Mouse (Mus musculus) naive thymus-derived CD4-positive, alpha-beta T cell, adult 2 months (primary cell): ENCODE data around the gene Uck2.

Experiments
- DNase-seq: peaks from one replicate; pipeline ENCODE4 v3.0.0-alpha.2; 2011; ENCODE audit warnings: low read depth

The Uck2 gene

DNA sequence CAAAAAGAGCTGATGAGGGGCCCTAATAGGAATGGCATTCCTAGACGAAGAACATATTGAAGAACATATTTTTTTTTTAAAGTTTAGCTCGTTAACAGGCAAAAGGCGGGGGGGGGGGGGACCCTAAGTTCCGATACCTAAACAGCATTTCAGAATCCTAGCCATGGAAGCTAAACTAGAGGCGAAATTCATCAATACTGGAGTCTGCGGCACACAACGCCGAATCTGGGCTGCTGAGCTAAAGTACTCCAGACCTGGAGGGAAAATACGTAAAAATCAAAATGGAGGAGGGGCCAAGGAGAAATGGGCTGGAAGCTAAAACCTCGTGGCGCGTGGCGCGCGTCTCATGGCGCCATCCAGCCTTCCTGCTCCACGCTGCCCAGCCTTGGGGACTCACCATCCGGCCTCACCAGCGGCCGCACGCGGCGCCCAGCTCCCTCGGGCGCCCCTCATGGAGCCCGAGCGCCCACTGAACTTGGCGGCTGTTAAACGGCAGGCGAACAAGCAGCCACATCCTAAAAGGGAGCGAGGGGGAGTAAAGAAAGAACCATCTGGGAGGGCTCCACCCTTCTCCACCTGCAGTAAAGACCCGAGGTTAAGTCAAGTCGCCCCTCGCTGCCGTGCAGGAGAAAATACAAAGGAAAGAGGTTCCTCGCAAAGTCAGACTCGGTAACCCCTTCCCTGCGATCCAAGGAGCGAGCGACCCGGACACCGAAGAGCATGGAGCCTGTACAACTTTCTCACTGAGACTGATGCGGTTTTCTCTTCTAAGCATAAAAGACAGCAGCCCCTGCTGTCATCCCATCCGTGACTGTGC is 1.5 kb downstream of the Uck2 start:
- peak; percentile 64 for DNase-seq

DNA sequence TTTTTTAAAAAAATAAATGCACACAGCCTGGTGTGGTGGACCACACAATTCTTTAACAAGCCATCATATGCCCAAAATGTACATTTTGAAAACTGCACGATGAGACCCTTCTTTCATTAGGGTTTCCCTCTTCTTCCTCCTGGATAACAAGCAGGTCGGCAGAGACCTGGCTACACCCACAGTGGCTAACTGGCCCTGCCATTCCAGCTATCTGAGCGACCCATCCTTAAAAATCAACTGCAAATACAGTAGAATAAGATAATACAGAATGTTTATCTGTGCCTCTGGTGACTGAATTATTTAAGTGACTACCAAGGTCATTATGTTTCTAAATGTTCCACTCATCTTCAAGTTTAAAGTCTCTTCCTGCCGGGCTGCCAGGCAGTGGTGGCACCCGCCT is 2.4 kb downstream of the Uck2 start:
- no peak for DNase-seq

DNA sequence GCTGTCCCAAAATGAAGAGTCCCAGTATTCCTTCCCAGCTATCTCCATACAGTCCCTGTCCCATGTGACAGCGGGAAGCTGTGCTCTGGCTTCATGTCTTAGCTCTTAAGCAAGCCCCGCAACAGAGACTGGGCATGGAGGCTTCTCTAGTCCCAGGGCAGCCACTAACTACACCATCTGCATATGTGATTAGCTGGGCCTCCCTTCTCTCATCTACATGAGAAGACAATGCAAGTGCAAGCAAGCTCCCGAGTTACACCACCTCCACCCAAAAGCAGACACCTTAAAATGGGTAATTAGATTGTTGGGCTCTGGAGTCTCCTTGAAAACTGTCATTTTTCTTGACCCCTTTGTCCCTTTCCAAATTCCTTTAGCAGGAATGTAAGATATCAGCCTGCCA is 3.0 kb downstream of the Uck2 start:
- DNase-seq = no peak

DNA sequence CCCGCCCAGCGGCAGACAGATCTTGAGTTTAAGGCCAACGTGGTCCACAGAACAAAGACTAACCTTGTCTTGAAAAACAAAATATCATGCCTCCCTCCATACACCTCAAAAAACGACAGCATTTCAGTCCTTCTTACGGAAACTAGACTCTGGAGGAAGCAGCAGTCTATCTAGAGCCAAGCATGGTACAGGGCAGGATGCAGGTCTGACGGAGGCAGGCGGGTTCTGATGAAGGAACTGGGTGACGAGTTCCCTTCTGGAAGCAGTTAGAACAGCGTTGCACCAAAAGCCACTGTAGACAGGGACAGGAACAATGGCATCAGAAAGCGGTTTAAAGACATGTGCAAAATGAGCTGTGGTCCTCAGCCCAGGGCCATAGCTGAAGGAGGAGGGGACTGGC is 5.1 kb downstream of the Uck2 start:
- DNase-seq = peak; percentile 70

DNA sequence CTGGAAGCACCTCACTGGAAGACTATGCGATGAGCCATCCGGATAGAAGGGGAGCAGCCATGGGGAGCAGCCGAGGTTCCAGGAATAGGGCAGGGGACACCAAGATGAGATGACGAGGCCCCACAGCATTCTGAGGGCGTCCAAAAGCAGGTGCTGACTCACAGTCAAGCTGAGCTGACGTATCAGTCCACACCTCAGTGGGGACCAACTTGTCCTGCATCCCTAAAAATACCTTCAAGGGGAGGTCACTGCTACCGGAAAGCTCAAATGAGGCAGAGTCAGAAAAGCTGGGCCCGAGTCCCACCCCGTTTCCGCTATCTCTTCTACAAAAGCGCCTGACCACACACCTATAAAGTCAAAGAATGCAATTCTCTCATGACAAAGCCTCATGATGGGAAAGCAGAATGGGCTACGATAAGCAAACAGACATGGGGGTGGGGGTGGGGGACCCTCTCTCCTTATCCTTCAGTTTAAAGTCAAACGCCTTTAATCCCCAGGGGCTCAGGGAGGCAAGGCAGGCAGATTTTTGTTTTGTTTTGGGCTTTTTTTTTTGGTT is 5.9 kb downstream of the Uck2 start:
- DNase-seq = no peak

DNA sequence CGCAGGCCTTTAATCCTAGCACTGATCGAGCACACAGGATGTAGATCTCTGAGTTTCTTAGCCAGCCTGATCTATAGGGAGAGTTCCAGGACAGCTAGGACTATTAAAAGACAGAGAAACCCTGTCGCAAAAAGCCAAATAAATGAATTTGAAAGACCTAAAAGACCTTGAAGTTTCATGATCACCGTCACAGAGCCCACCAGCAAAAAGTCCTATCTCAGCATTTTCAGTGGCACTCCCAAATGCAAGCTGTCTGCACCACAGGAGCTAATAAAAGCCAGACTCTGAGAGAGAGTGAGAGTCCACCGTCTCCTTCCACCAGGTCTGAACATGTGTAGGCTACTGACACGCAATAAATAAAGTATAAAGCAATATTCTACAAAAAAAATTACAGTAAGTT is 6.7 kb downstream of the Uck2 start:
- DNase-seq = no peak

DNA sequence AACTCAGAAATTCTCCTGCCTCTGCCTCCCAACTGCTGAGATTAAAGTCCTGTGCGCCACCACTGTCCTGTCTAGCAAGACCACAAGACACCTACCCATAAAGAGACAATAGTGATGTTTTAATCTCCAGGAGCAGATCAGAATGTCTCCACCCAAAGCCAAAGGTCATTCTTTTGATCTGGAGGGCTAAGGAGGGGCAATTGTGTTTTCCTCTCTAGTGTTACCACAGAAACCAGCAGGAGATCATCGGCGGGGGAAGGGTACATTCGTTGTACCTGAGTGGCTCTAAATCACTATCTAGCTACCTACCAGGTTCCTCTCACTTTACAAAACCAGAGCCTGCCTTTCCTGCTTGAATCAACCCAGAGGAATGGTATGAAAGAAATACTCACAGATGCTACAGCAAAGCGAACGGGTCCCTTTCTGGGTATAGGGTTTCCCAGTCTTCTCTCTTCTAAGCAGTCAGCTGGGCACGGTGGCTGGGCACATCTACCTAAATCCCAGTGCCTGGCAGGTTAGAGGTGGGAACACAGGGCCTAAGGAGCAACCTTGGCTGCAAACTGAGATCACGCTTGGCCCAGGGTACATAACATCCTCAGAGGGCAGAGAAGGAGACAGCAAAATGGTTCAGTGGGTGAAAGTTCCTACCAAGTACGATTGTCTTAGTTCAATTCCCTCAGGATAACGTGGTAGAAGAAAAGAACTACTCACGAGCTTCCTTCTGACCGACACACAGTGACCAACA is 10.3 kb downstream of the Uck2 start:
- DNase-seq = no peak

DNA sequence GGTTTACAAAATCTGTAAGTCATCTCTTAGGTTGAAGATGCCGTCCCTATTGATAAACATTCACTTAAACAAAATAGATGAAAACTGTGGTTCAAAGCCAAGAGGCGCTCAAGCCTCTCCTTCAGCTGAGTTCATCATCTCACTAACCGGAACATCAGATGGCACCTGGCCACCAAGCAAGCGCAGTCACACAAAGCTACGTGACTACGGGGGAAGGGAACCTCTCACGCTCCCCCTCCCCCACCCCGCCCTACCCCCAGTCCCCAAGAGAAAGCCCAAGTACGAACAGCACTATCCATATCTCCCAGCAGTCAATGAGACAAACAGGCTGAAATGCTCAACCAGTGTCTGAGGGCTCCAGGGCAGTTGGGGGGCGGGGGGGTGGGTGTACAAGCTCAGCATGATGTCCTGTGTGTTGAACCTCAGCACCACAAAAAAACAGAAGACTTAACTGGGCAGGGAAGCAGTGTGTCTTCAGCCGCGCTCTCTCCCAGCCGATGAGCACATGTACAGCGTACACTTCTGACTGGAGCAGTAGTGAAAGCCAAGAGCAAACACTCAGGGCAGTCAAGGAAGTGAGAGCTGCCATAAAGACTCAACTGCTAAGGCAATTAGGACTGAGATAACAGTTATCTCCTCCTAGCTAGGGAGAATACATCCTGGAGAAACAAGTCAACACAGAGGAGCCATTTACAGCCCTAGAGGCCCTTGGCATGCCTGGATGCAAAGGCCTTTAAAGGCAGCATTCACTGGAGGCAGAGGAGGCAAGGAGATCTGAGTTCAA is 11.5 kb downstream of the Uck2 start:
- peak; percentile 46 for DNase-seq

DNA sequence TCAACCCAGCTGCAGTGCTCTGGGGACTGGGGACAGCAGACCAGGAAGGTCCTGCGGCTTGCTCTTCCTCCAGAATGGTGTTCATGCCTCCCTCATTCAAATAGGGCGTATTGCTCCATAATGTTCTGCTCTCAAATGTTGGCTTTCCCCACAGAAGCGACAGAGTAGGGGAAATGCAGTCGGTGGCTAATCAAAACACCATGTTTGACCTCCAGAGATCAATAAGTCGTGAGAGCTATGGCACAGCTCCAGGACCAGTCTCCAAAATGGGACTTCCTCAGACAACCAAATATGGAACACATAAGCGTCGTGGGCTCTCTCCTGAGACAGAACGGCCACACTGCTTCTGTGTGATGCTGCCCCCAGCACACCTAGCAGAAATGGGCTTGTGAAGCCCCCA is 13.3 kb downstream of the Uck2 start:
- no peak for DNase-seq

DNA sequence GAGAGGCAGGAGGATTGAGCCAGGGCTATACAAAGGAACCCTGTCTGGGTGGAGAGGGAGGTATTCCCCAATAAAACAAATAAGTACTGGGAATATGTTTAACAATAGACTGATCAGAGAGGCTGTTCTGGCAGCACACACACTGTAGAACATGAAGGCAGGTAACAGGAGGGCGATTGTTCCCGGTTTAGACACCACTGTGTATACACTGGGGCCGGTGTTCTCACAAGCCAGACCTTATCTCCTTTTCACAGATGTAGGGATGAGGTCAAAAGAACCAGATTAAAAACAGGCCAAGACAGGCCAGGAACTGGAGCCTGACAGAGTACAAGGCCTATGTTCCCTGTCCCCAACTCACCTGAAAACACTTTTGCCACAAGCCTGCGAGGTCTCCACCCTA is 13.8 kb downstream of the Uck2 start:
- no peak for DNase-seq

DNA sequence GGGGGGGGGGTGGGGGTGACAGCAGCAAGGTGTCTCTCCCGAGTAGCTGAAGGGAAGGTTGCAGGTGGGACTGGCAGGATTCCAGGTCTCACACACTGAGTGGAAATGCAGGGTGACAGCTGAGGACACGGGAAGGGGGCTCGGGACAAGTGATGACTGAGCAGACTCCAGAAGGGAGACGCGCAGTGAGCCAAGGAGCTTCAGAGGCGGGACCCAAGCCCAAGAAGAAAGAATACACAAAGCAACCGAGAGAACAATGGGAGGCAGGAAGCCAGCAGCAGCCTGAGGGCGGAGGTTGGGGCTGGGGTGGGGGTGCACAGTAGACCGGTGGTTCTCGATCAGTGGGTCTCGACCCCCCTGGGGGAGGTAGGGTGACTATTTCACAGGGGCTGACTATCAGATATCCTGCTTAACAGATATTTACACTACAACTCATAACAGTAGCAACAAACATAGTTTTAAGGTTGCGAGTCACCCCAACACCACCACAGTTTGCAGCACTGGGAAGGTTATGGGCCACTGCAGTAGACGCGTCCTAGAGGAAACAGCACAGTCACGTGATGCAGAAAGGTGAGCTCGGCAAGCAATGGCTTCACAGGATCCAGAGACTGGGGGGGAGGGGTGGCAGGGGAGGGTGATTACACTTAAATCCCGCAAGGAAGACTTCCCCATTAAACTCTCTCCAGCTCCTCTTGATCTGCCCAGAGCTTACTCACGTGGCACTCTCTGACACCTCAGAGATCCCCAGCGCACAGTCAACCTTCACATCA is 14.6 kb downstream of the Uck2 start:
- peak; percentile 57 for DNase-seq

DNA sequence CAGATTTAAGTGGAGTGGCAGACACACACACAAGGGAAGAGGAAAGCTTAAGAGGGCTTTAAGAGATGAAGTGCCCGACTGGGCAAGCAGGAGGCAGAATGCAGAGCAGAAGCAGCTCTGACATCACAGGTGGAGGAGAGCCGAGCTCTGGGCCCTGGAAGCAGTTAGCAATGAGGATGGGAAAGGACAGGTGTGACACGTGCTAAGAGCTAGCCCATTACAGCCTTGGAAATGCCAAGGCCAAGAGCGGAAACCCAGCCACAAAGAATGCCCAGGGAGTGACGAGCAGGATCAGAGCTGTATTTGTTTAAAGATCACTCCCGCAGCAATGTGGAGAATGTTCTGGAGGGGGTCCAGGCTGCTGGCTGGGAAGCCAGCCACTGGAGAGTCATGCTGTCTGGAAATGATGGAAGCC is 15.3 kb downstream of the Uck2 start:
- DNase-seq = no peak

DNA sequence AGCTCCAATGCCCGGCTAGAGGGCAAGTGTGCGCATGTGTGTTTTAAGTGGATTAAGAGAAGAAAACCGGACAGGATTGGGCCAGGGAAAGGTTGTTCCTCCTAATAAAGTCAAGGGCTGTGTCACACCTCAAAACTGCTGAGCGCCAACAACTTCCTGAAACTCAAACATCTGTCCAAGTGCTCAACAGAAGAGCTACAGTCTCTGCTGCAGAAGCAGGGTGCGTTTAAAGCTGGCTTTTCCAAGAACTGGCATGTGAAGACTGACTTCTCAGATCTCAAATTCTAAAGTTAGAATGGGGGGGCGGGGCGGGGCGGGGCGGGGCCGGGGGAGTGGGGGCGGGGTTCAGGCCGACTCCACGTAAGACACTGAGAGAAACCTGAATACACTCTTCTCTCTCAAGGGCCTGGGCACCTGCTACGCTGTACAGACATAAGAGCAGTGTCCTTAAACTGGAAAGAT is 15.7 kb downstream of the Uck2 start:
- DNase-seq = peak; percentile 66

DNA sequence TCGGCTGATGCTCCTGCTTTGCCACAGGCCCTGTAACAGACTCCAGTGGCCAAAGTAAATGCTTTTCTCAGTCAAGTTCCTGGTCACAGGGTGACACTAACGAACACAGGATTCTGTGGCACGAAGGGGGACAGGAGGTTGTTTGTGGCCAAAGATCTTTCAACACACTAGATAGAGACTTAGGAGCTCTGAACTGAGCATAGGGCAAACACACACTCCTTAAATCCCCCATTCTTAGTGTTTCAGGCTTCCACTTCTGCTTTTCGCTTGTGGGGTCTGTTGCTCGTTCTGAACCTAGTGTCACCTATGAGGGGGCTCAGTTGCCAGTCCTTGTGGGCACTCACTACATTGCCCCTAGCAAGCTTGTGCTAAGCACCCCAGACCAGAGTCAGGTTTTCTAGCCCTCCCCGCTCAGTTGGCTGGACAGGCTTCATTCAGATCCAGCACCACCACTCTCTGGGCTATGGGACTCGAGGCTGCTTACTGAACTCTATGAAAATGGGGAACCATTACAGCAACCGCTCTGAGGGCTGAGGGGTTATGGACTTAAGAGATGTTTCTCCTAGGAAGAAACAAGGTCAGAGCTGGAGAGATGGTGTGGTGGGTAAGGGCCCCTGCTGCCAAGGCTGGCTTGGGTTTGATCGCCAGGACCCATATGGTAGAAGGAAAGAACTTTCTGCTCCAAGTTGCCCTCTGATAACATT is 16.6 kb downstream of the Uck2 start:
- DNase-seq = no peak

DNA sequence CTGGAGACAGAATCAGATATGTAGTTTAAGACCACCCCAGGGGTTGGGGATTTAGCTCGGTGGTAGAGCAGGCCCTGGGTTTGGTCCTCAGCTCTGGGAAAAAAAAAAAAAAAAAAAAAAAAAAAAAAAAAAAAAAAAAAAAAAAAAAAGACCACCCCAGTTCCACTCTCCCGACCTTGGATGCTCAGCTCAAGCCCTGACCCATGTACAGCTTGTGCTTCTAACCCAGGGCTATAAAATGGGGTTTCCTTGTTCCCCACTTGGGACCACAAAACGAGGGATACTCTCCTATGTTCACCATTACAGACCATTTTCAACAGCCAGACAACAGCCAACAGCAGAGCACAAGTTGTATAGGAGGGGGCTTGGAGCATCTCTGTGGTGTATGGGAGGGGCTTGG is 18.4 kb downstream of the Uck2 start:
- no peak for DNase-seq

DNA sequence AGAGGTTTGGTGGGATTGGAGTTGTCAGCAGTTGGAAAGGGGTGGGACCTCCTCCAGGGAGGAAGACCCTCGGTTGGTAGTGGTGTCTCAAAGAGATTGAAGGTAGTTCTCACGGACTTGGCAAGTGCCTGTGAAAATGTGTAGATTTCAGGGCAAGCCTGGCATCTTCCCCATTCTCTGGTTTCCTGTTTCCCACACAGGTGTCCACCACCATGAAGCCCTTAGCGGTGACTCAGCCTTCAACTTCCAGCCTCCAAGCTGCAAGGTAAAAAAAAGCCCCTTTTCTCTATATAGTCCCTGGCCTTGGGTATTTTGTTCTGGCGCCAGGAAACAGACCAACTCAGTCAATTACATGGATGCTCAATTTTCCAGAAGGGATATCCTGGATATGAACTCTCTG is 19.8 kb downstream of the Uck2 start:
- no peak for DNase-seq

DNA sequence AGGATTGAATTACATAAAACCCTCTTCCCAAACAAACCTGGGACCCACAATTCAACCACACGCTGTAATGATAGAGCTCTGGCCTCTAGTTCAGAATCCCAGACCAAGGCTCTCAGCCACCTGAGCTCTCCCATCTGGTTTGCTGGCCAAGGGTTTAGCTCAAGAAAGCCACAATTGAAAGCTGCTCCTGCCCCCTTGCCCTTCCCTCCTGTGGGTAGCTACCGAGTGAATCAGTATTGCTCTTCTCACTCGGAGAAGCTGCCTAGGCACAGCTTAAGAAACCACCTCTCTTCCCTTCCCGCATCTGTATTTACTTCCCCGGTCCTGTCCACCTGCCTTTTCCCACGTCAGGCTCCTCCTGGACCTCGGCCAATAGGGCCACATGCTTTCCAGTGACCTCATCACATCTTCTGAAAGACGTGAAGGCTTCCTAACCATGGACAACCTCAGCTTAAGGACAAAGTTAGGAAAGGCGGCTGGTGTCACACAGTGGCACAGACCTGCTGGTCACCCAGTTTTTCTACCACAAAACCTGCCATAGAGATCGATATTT is 22.6 kb downstream of the Uck2 start:
- DNase-seq = no peak

DNA sequence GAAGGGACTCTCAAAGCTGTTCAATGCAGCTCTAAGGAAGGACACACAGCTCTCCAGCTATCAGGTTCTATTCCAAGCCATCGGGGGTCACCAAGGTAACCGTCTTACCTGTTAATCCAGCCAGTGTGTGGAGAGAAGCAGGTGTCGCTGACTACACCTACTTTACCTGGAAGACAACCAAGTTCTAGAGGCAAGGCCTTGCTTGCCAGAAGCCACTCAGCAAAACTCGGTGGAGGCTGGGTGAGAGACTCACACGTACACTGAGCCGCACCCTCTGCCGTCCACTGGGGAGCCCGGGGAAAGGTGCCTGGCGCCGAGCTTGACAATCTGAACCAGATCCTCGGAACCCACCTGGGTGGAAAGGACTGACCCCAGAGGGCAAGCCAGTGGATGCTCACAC is 23.4 kb downstream of the Uck2 start:
- DNase-seq = no peak

DNA sequence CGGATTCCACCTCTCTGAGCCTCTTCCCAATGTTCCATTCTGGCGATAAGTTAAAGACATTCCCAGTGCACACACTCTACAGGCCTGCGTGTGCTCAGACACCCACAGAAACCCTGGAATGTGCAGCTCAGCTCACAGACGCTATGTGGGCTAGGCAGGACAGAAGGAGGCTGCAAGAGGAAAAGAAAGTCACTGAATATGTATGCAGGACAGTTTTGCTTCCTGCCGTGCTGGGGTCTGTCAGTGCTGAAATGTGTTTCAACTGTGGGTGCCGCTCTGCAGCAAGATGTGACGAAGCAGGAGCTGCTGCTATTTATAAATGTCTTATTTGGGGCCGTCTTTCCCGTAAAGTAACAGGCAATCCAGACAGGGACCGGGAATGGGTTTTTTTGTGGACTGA is 25.4 kb downstream of the Uck2 start:
- no peak for DNase-seq

DNA sequence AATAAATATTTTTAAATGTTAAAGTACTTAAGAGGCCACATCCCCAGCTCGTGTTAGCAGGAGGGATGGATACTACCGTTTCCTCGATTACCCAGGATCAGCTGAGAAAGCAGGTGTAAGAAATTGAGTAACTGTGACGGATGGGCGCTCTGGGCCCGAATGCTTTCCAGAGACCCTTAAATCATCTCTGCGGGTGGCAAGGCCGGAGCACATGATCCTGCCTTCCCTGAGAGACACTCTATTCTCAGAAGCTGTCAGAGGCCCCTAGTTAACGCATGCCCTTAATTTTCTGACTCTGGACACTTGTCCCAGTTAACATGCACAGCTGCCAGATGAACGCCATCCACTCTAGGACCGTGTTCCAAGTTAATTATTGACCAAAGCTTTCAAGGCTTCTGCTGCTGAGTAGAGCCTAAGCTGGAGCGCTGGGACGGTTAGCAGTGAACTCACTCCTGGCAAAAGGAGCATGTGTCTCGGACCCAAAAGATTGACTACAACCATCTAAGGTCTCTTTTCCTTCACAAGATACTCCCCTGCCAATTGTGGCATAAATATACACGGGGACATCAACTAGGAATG is 28.3 kb downstream of the Uck2 start:
- DNase-seq = no peak
